Mouse (Mus musculus) neutrophil, adult 59 days (primary cell): ENCODE results near the gene Swi5. TPM values are rescaled to one million over a fixed set of nuclear protein-coding genes. Genes with fewer than 3 reads are reported as not detected.

Experiments
- total RNA-seq, 2 experiments: library from RNA; stranded (reverse); gene quantifications; 1 replicate in 1 of 2; 2 replicates in 1 of 2; pipeline ENCODE4 v1.2.4; 2023

The Swi5 gene
- total RNA-seq: 10 to 100 TPM; 80.6 to 82.0 TPM

GRCm38 (mm10) chr2:32287923-32288367, at the start of gene Swi5:
Gene Swi5, minus strand, starts transcription at chr2:32288075.

GRCm38 (mm10) chr2:32287334-32287840, 488 bp downstream of the Swi5 start, which contains the start of gene Golga2:
Gene Golga2, plus strand, starts transcription at chr2:32287384.

GRCm38 (mm10) chr2:32259657-32260417, 28.0 kb downstream of the Swi5 start, which contains the start of gene Uck1:
Gene Uck1, minus strand, starts transcription at chr2:32260159.

DNA sequence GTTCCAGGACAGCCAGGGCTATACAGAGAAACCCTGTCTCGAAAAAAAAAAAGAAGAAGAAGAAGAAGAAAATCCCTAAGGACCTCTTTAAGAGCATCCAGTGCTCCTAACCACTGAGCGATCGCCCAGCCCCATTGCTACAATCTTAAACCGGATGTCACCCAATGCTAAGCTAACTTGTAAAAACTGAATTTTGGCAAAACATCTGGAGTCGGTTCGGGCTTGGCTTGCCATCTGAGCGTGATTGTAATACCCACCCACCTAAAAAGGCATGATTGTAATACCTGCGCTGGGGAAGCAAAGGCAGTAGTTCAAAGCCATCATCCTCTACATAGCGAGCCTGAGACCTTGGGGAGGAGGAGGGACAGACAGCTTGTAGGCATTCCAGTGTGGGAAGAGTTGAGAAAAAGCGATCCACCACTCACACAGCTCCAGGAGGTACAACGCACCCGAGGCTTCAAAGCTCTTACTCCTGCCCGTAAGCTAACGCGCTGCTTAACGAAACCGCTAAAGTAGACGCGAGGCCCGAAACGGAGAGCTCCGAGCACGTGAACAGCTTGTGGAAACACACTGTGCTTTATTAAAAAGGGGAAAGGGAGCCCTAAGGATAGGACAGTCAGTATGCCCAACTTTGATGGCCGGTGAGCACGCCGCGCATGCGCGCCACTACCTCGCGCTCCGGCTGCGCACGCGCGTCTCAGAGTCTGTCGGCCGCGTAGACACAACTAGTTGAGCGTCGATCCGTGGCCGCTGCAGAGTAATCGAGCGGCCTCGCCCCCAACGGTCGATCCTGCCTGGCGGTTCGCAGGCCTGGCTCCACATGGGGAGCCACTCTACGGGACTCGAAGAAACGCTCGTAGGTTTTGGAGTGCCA, 51.8 kb downstream of the Swi5 start, which contains the start of gene Pomt1:
Gene Pomt1, plus strand, starts transcription at position 705 of the 874 bp plus-strand sequence.

Other genes with a start within 250 kb of the Swi5 start
- gene Fam78a, start 203.2 kb downstream of the Swi5 start, total RNA-seq: 10 to 100 TPM in 1 of 2 experiments, 1 to 10 TPM in 1; 9.5 to 10.8 TPM
- 1 to 10 TPM in 1 of 2 experiments, under 1 TPM in 1; 0.29 to 1.1 TPM for gene Plpp7, start 192.5 kb downstream of the Swi5 start, total RNA-seq
- gene Prrc2b, start 137.0 kb downstream of the Swi5 start, total RNA-seq: 10 to 100 TPM; 34.2 to 37.2 TPM
- 10 to 100 TPM; 15.0 to 15.3 TPM for gene Pomt1, start 51.5 kb downstream of the Swi5 start, total RNA-seq
- gene Uck1, start 27.9 kb downstream of the Swi5 start, total RNA-seq: 10 to 100 TPM; 47.9 to 49.2 TPM
- gene Golga2, start 691 bp downstream of the Swi5 start, total RNA-seq: 10 to 100 TPM; 60.7 to 66.4 TPM
- gene Ciz1, start 64.3 kb upstream of the Swi5 start, total RNA-seq: 10 to 100 TPM; 63.5 to 87.2 TPM
- under 1 TPM in 1 of 2 experiments, not detected in 1; 0.22 TPM for gene Dnm1, start 65.3 kb upstream of the Swi5 start, total RNA-seq
- 10 to 100 TPM; 49.7 to 50.5 TPM for gene 1110008P14Rik, start 93.9 kb upstream of the Swi5 start, total RNA-seq
- 1,000 to 10,000 TPM; 7,694 to 9,553 TPM for gene Lcn2, start 100.2 kb upstream of the Swi5 start, total RNA-seq
- gene Ptges2, start 107.8 kb upstream of the Swi5 start, total RNA-seq: 10 to 100 TPM; 11.1 to 13.7 TPM
- gene Naif1, start 162.4 kb upstream of the Swi5 start, total RNA-seq: 1 to 10 TPM; 5.0 to 6.0 TPM
- gene Slc25a25, start 163.4 kb upstream of the Swi5 start, total RNA-seq: 10 to 100 TPM; 11.6 to 12.2 TPM
- 10 to 100 TPM; 15.6 to 17.1 TPM for gene Fam102a, start 247.3 kb upstream of the Swi5 start, total RNA-seq